Mouse (Mus musculus) ES-E14 (cell line): ENCODE data around the gene Ikzf3.

Experiments used
- MAFK ChIP-seq: IDR thresholded peaks from 2 replicates; pipeline ENCODE4 v1.6.1; 2014; ENCODE audit warnings: mild to moderate bottlenecking, low read depth, low read length, inconsistent platforms; ENCODE audit not compliant: insufficient read depth
- ZNF384 ChIP-seq: IDR thresholded peaks from 2 replicates; pipeline ENCODE4 v1.6.1; 2012; ENCODE audit warnings: low read depth, low read length, inconsistent platforms

DNA sequence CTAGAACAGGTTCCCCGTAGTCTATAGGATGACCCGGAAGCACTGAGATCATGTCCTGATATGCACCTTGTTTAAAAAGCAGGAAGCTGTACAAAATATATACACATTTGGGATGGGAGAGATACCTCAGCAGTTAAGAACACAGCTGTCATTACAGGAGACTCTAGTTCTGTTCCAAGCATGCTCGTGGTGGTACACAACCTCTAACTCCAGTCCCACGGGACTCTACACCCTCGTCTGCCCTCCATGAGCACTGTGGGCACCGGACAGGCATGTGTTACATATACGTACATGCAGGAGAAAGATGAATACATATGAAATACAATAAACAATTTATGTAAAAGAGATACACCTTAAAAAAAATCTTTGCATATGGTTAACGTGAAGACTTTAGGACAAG, 3.3 kb downstream of the Ikzf3 start:
- TF ChIP-seq ZNF384: no peak
- no peak for TF ChIP-seq MAFK
